Mouse (Mus musculus) cerebellum, adult (tissue): ENCODE data around the gene Dnah7a.
"Not testable (repeated sequence)": the region's sequence is repeated elsewhere in the genome, so short reads cannot be mapped to it uniquely, and the experiment has no call there.

ENCODE experiments used
- ATAC-seq: cut with Nextera tagmentation; 2 replicates; pipeline ENCODE4 v1.9.2; 2017; ENCODE audit warnings: mild to moderate bottlenecking, moderate library complexity, mixed read lengths; ENCODE audit not compliant: insufficient number of reproducible peaks, low FRiP score, low TSS enrichment

The Dnah7a gene

GRCm38 (mm10) chr1:53393936-53394760 lies 312.4 kb downstream of the Dnah7a start:
- ATAC-seq = not testable (repeated sequence)

DNA sequence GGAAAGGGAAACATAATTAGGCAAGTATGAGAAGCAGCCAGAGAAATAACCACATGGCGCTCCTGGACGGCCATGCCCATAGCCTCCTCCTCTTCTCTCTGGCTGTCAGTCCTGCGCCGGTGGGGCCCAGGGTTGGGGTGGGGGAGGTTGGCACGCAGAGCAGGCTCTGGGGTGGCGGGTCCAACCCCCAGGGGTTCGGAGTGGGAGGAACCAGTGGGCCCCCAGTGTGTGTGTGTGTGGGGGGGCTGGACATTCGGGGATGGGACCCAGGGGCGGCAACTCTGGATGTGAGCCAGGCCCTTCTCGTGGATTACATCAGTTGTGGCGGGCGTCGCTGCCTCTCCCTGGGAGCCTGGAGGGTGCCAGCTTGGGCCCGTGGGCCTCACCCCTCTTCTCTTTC lies 317.8 kb downstream of the Dnah7a start:
- ATAC-seq = no peak

GRCm38 (mm10) chr1:53384085-53384688 lies 322.4 kb downstream of the Dnah7a start:
- ATAC-seq = no peak

- ATAC-seq = no peak
Measured at GRCm38 (mm10) chr1:53377731-53378130, 328.9 kb downstream of the Dnah7a start.

DNA sequence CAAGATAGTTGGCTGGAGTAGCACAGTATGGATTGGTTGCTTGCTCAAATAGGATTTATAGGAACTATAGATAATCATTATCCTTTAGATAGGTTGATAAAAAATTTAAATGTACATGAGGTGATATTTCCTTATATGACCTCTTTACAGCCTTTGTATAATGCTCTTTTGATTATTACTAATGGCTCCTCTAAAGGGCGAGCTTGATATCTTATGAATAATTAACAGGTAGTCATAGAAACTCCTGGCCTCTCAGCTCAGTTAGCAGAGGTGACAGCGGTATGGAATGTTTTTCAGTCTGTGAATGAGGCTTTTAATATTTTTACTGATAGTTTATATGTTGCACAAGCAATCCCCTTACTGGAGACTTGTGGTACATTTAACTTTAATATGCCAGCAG lies 330.6 kb downstream of the Dnah7a start:
- not testable (repeated sequence) for ATAC-seq

DNA sequence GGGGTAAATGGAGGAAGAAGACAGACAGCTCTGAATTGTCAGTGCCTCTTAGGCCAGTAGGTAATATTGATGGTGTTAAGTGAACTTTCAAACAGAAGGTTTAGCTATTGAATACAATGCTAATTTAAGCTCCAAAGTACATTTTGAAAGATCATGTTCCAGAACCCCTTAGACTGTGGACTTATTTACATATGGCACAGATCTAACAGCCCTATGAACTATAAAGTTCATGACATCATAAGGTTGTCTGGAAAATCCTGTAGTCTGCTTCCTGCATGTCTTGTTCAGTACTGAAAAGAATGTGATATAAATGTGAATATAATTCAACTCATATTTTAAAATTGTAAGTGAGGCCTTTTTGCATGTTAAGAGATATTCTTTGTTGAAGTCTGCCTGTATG lies 347.6 kb downstream of the Dnah7a start:
- ATAC-seq = no peak

DNA sequence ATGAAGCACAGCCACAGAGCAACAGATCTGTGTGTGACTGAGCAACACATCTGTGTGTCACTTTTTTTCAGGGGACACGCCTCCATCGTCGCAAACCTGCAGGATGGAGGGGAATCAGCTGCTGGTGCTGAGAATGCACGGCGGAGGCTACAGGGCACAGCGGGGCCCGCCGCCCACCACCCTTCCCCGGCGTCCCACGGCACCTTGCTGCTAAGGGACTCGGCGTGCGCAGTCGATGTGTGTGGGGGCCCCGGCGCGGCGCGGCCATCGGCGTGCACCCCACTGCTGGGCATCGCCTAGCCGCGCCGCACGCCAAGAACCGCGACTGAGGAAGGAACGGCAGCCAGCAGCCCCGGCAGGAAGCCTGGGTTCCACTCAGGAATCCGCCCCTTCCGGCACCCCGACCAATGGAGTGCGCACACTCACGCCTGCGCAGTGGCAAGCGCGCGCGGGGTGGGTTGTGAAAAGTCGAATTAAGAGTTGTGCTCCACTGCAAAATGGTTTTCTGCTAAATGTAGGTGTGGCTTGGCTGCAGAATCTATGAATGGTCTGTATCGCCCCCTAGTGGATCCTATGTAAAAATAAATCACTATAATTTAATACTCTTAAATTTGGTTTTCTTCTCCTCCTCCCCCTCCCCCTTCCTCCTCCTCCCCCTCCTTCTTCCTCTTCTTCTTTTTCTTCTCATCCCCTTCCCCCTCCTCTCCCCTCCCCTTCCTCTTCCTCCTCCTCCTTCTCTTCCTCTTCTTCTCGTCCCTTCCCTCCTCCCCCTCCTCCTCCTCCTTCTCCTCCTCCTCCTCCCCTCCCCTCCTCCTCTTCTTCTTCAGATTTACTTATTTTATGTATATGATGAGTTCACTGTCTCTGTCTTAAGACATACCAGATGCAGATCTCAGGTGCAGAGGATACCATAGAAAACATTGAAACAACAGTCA lies 354.0 kb downstream of the Dnah7a start, which contains the start of the genes Asdurf, Gm28551 and Asnsd1:
Asdurf (minus strand) TSS at position 293 of the 935 bp plus-strand sequence.
Gm28551 (minus strand) TSS at position 341 of the 935 bp plus-strand sequence.
Asnsd1 (minus strand) TSS at position 426 of the 935 bp plus-strand sequence.
- peak; percentile 100 for ATAC-seq
